Mouse (Mus musculus) small intestine, adult 2 months (tissue): ENCODE measurements around the gene Slc35d1.

Experiments used
- CTCF ChIP-seq: fragments of 200-500 bp; IDR thresholded peaks from 2 replicates; pipeline ENCODE4 v1.5.1; 2012; ENCODE audit warnings: low read depth, mild to moderate bottlenecking, control low read depth, inconsistent platforms, low read length, moderate library complexity, mixed read lengths; ENCODE audit not compliant: insufficient replicate concordance, insufficient read length; ENCODE audit errors: extremely low read depth
- POLR2A ChIP-seq: fragments of 200-500 bp; IDR thresholded peaks from 2 replicates; pipeline ENCODE4 v1.6.1; 2012; ENCODE audit warnings: low read depth, mild to moderate bottlenecking, control low read depth, inconsistent platforms, low read length, moderate library complexity

GRCm38 (mm10) chr4:103151946-103152345 lies 63.0 kb downstream of the Slc35d1 start:
- TF ChIP-seq POLR2A (no peak), CTCF (no peak)
